Mouse (Mus musculus): ENCODE results near the gene Gm8094. TPM values are rescaled to one million over a fixed set of nuclear protein-coding genes. Genes with fewer than 3 reads are reported as not detected.
"Not testable (repeated sequence)": the region's sequence is repeated elsewhere in the genome, so short reads cannot be mapped to it uniquely, and the experiment has no call there.

The Gm8094 gene
- total RNA-seq (2014; fragmentation: Nextera tagmentation) (not detected in 2 replicates), total RNA-seq (2017) (not detected in 2 replicates)

DNA sequence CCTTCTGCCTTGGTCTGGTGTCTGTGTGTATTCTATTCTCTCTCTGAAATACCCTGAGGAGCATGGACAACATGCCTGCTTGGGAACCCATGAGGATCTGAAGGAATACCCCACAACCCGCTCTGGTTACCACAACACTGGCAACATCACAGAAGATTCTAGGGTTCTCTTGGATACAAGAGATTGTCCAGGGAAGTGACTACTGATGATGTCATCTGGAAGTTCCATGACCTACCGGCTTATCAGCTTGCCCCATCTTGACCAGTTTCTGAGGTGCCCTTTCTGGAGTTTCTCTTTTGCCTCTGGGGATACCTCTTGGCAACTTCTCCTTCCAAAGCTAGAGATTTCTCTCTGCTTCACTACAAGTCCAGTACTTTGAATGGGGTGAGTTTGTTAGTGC lies at the start of gene Gm8094:
Gene Gm8094, minus strand, starts transcription at position 101 of the 400 bp plus-strand sequence.
- not testable (repeated sequence) for ATAC-seq (replicated peaks; ENCODE audit: low FRiP score, low TSS enrichment, poor library complexity, severe bottlenecking)

DNA sequence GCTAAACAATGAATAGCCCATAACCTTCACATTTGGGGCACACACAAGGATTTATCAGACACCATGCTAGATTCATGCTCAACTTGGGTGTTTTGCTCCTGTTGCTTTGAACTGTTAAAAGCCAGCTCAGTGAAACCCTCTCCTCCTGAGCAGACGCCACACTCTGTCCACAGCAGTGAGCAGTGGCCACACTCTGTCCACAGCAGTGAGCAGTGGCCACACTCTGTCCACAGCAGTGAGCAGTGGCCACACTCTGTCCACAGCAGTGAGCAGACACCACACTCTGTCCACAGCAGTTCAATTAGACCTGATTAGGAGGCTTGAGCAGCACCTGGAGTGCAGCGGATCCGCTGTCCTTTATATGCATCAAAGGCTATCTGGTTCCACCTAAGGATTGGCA lies 43.2 kb upstream of the Gm8094 start:
- ATAC-seq (replicated peaks; ENCODE audit: low FRiP score, low TSS enrichment, poor library complexity, severe bottlenecking) = not testable (repeated sequence)

DNA sequence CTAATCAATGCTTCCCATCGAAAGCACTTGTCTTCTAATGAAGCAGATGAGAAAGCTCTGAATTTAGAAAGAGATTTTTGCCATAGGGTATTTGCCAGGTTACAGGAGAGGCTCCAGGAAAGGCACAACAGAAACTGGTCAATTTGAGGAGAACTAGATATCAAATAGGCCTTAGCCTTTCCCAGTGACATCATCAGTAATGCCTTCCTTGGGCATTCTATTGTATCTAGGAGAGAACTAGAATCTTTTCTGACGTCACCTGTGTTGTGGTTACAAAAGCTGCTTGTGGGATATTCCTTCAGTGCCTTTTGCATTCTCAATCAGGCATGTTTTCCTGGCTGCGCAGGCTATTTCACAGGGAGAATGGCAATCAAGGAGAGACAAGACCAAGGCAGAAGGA lies 23.9 kb upstream of the Gm8094 start, which contains the start of gene Gm8104:
Gene Gm8104, plus strand, starts transcription at position 301 of the 400 bp plus-strand sequence.
- not testable (repeated sequence) for ATAC-seq (replicated peaks; ENCODE audit: low FRiP score, low TSS enrichment, poor library complexity, severe bottlenecking)

DNA sequence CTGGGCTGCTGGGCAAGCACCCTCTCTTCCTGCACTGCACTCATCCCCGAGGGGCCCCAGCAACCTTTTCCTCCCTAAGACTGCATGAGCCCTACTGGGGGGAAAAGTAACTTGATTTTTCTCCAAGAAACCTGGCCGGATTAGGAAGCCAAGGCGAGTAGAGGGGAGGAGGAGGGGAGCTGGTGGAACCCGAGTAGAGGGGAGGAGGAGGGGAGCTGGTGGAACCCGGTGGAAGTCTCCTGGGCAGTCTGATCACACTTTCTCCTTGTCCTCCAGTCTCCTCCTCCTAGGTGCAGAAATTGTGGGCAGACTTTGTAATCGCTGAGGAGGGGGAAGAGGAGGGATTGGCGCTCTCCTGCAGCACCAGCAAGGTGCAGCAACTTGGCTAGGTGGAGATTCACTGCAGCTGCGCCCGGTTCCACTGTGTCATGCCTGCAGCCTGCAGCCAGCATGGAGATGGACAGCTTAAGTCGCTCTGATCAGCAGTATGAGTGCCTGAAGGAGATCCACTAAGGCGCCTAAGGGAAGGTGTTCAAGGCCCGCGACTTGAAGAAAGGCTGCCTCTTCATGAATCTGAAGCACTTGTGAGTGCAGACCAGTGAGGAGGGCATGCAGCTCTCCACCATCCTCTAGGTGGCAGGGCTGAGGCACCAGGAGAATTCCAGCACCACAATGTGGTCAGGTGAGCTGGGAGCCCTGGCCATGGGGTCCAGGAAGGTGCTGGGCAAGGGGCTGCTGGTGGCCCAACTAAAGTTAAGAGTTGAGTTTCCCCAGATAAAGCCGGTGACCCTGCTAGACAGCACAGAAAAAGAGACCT lies 12.9 kb upstream of the Gm8094 start:
- ATAC-seq (replicated peaks; ENCODE audit: low FRiP score, low TSS enrichment, poor library complexity, severe bottlenecking) = not testable (repeated sequence)

DNA sequence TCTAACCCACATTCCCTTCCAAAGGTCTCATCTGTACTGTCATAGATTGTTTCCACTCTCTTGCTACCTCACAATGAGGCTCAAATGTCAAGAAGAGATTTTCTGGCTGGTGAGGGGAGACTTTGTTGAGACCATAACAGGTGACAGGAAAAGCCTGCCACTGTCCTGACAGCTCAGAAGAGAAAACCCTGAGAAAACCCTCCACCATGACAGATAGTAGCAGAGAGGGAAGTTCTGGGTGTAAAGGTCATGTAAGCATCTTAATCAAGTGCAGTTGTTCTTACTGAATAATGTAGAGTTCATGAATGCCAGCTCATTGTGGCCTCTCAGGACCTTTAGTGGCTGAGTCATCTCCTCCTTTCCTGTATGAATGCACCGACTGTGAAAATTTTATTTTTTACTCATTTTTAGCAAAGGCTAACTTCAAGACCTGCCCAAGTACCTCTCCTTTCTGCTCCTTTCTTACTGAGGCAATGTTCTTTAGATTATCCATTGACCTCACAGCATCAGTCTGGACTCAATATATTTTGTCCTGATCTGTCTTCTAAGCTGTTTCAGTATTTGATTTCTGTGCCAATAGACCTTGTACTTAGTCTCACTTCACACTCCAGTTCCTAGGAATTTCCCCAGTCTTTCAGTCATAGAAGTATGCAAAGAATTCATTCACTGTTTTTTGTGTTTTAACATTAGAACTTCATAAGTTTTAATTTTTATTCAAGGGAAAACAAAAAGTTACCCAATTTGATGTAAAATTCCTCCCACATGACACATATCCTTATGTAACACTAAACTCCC lies 8.7 kb upstream of the Gm8094 start:
- not testable (repeated sequence) for ATAC-seq (replicated peaks; ENCODE audit: low FRiP score, low TSS enrichment, poor library complexity, severe bottlenecking)

DNA sequence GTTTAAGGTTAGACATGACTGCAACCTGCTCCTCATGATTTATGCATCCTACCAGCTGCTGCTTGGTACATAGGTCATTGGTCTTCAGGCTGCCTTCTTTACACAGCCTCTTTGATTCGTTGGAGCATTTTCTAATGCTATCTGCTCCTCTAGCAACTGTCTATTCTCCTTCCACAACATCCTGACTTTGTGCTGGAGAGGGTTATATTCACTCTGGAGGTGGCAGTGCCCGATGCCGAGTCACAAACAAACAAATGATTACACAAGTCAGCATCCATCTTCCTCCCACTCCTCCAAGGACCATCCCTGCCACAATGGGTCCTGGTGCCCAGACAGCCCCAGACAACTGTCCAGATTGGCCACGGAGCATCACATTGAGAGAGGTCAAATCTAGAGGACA lies 16.3 kb downstream of the Gm8094 start:
- not testable (repeated sequence) for ATAC-seq (replicated peaks; ENCODE audit: low FRiP score, low TSS enrichment, poor library complexity, severe bottlenecking)

DNA sequence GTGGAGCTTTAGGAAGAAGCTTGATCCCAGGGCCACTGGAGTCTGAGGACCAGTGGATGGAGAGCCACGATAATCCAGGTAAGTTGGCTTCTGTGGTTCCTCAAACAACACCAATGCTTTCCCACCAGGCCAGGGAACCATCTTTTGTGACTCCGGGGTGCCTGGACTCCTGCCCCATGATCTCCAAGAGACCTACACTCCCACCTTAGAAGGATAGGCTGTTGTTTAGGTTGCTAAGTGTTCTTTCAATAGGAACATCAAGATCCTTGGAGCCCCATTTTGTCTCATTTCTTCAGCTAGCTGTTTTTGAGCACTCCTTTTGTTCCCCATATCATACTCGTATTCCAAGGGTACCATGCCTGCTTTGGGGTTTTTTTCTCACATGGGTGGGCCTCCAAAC lies 18.4 kb downstream of the Gm8094 start:
- ATAC-seq (replicated peaks; ENCODE audit: low FRiP score, low TSS enrichment, poor library complexity, severe bottlenecking) = not testable (repeated sequence)

Other genes starting within 250 kb of the Gm8094 start
- gene Gm21977, start 223.2 kb downstream of the Gm8094 start, total RNA-seq (2014; fragmentation: Nextera tagmentation) = not detected in 2 replicates
- not detected in 2 replicates for gene Gm21977, start 223.2 kb downstream of the Gm8094 start, total RNA-seq (2017)
- not detected in 2 replicates for gene Gm8082, start 83.0 kb downstream of the Gm8094 start, total RNA-seq (2014; fragmentation: Nextera tagmentation)
- not detected in 2 replicates for gene Gm8082, start 83.0 kb downstream of the Gm8094 start, total RNA-seq (2017)
- not detected in 2 replicates for gene Gm10376, start 61.0 kb downstream of the Gm8094 start, total RNA-seq (2014; fragmentation: Nextera tagmentation)
- not detected in 2 replicates for gene Gm10376, start 61.0 kb downstream of the Gm8094 start, total RNA-seq (2017)
- gene Gm8104, start 24.0 kb upstream of the Gm8094 start, total RNA-seq (2014; fragmentation: Nextera tagmentation) = not detected in 2 replicates
- not detected in 2 replicates for gene Gm8104, start 24.0 kb upstream of the Gm8094 start, total RNA-seq (2017)
- gene Gm7233, start 103.2 kb upstream of the Gm8094 start, total RNA-seq (2014; fragmentation: Nextera tagmentation) = not detected in 2 replicates
- not detected in 2 replicates for gene Gm7233, start 103.2 kb upstream of the Gm8094 start, total RNA-seq (2017)
- gene Gm8122, start 158.7 kb upstream of the Gm8094 start, total RNA-seq (2014; fragmentation: Nextera tagmentation) = not detected in 2 replicates
- gene Gm8122, start 158.7 kb upstream of the Gm8094 start, total RNA-seq (2017) = not detected in 2 replicates
- gene Gm8126, start 182.0 kb upstream of the Gm8094 start, total RNA-seq (2014; fragmentation: Nextera tagmentation) = not detected in 2 replicates
- not detected in 2 replicates for gene Gm8126, start 182.0 kb upstream of the Gm8094 start, total RNA-seq (2017)
- not detected in 2 replicates for gene Gm9732, start 198.4 kb upstream of the Gm8094 start, total RNA-seq (2014; fragmentation: Nextera tagmentation)
- not detected in 2 replicates for gene Gm9732, start 198.4 kb upstream of the Gm8094 start, total RNA-seq (2017)
- not detected in 2 replicates for gene Gm8127, start 217.2 kb upstream of the Gm8094 start, total RNA-seq (2014; fragmentation: Nextera tagmentation)
- gene Gm8127, start 217.2 kb upstream of the Gm8094 start, total RNA-seq (2017) = not detected in 2 replicates

Data from megakaryocyte-erythroid progenitor cell, adult 5-6 weeks (primary cell).